Mouse (Mus musculus) forebrain, embryonic 15.5 days (tissue): Measurements from ENCODE around the gene Cfap57. TPM values are rescaled to one million over a fixed set of nuclear protein-coding genes. Genes with fewer than 3 reads are reported as not detected.
"Not testable (repeated sequence)": the region's sequence is repeated elsewhere in the genome, so short reads cannot be mapped to it uniquely, and the experiment has no call there.

Experiments used
- ATAC-seq: fragments of 200-750 bp; cut with Nextera tagmentation; replicated peaks from 2 replicates; pipeline ENCODE4 v1.8.0; 2017; ENCODE audit warnings: mild to moderate bottlenecking, moderate TSS enrichment, moderate library complexity
- H3K27ac ChIP-seq: fragments of 300-500 bp; sonication (generic); replicated peaks from 2 replicates; pipeline ENCODE4 v1.5.1; 2015; ENCODE audit warnings: mild to moderate bottlenecking, inconsistent platforms
- H3K27me3 ChIP-seq: fragments of 300-500 bp; sonication (generic); 2 replicates; pipeline ENCODE4 v1.6.1; 2015; ENCODE audit warnings: inconsistent platforms
- H3K36me3 ChIP-seq: fragments of 300-500 bp; sonication (generic); 2 replicates; pipeline ENCODE4 v1.6.1; 2015; ENCODE audit warnings: mild to moderate bottlenecking, inconsistent platforms
- H3K4me1 ChIP-seq: fragments of 300-500 bp; sonication (generic); 2 replicates; pipeline ENCODE4 v1.6.1; 2015; ENCODE audit warnings: inconsistent platforms
- H3K4me2 ChIP-seq: fragments of 300-500 bp; sonication (generic); replicated peaks from 2 replicates; pipeline ENCODE4 v1.6.1; 2015; ENCODE audit warnings: mild to moderate bottlenecking, inconsistent platforms
- H3K4me3 ChIP-seq: fragments of 300-500 bp; sonication (generic); 2 replicates; pipeline ENCODE4 v1.5.1; 2015; ENCODE audit warnings: mild to moderate bottlenecking, inconsistent platforms
- H3K9ac ChIP-seq: fragments of 300-500 bp; sonication (generic); replicated peaks from 2 replicates; pipeline ENCODE4 v1.6.1; 2015; ENCODE audit warnings: mild to moderate bottlenecking, inconsistent platforms
- H3K9me3 ChIP-seq: fragments of 300-500 bp; sonication (generic); 2 replicates; pipeline ENCODE4 v1.6.1; 2016; ENCODE audit warnings: inconsistent platforms
- WGBS: fragments of 180-500 bp; shearing (Covaris S2); methylation state at CpG from one replicate; pipeline ENCODE4 v1.1.7; 2015; ENCODE audit warnings: mixed read lengths; 5-methylcytosine and 5-hydroxymethylcytosine counted together
- polyA plus RNA-seq: library from polyadenylated mRNA; unstranded; fragments of >200 nt; fragmentation: Nextera tagmentation; extraction: Ambion mirVana; gene quantifications from 2 replicates; pipeline ENCODE4 v1.2.1, GENCODE M21; 2015

Gene Cfap57
- polyA plus RNA-seq, 1 experiment from 2014 or later: 0.52 TPM

DNA sequence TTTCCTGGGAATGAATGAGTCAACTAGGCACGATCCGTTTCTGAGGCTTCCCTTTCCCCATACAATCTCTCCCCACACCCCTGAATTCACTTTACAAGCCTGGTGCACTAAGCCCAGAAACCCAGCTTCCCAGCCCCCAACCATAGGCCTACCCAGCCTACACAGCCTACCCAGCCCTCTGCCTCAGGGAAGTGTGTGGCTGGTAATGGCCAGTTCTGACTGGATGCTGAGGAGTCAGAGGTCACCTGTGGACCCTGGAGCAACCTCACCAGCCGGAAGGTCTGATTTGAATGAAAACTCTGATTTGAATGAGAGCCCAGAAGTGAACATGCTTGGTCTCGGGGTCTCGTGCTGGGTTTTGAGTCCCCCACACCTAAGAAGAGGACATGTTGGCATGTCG is 92.9 kb downstream of the Cfap57 start:
- H3K9ac ChIP-seq: no peak overlapping the region
- H3K4me3 ChIP-seq: no peak overlapping the region
- H3K27ac ChIP-seq: no peak overlapping the region
- H3K4me1 ChIP-seq: no peaks in the 10 kb centered on the region
- H3K9me3 ChIP-seq: no peaks in the 10 kb centered on the region
- WGBS: 80% methylated on average over 6 of the region's 6 CpGs
- no peaks in the 10 kb centered on the region for H3K27me3 ChIP-seq
- no peak for ATAC-seq
- H3K4me2 ChIP-seq: no peak overlapping the region
- H3K36me3 ChIP-seq: no peaks in the 10 kb centered on the region

DNA sequence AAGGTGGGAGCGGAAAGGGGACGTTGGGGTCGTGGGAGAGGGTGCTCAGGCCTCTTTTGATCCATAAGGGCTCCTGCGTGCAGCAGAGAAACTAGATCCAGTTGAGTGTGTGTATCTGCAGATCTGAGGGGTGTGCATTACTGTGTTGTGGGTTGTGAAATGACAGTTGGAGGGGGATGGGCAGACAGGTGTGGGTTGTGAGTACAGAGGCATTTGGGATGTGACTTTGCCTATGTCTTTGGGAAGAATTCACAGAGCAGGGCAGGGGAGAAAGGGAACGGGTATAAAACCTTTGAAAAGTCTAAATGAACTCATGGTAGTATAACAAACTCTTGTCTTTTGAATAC is 93.3 kb downstream of the Cfap57 start:
- no peaks in the 10 kb centered on the region for H3K9me3 ChIP-seq
- no peak overlapping the region for H3K27ac ChIP-seq
- H3K9ac ChIP-seq: no peak overlapping the region
- H3K4me1 ChIP-seq: no peaks in the 10 kb centered on the region
- no peaks in the 10 kb centered on the region for H3K27me3 ChIP-seq
- no peaks in the 10 kb centered on the region for H3K36me3 ChIP-seq
- 41% methylated on average over 5 of the region's 5 CpGs for WGBS
- no peak overlapping the region for H3K4me2 ChIP-seq
- H3K4me3 ChIP-seq: no peak overlapping the region
- ATAC-seq: no peak

DNA sequence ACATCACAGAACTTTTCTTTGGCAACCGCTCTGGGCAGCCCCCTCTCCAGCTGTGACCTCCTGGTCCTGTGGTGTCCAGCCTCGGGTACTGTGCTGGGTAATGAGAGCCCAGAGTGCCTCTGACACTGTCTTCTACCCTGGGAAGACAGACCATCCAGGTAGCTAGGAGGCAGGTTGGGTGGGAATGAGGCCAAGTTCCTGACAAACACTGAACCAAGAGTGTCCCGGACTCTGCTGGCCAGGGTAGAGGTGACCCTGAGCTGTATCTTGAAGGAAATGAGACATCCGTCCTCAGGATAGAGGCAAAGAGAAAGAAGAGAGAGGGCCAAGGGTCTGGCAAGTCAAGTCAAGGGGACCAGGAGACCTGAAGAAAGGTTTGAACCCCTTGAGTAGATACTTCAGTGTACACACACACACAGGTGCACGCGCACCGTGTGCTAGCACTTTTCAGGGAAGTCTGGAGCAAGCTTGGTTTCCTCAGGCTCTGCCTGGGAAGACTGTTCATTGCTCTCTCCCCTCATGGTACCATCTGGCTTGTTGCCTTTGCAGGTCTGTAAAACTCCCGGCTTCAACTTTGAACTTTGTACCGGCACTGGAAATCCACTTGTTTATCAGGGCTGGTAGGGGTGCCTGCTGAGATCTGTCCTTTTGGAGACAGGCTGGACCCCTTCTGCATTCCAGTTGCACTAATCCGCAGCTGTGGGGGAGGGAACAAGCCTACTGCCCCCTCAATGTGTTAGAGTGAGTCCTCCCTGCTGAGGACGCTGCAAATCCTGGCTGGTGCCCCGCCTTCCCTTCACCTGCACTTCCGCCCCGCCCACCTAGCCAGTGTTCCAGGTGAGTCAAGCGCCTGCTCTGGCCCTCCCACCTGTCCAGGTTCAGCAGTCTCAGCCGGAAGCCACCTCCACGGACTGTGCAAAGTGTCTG is 93.9 kb downstream of the Cfap57 start, which contains the start of gene 2610528J11Rik:
TSS of gene 2610528J11Rik (plus strand) at position 592 of the 927 bp plus-strand sequence.
- Histone ChIP-seq H3K4me1 (no peaks in the 10 kb centered on the region), H3K9me3 (no peaks in the 10 kb centered on the region), H3K36me3 (no peaks in the 10 kb centered on the region), H3K4me2 (no peak within 1 kb of the TSS), H3K4me3 (no peak within 1 kb of the TSS), H3K27me3 (no peaks in the 10 kb centered on the region), H3K9ac (no peak within 1 kb of the TSS), H3K27ac (no peak within 1 kb of the TSS)
- WGBS: 32% methylated on average over 17 of the region's 17 CpGs
- no peak for ATAC-seq

DNA sequence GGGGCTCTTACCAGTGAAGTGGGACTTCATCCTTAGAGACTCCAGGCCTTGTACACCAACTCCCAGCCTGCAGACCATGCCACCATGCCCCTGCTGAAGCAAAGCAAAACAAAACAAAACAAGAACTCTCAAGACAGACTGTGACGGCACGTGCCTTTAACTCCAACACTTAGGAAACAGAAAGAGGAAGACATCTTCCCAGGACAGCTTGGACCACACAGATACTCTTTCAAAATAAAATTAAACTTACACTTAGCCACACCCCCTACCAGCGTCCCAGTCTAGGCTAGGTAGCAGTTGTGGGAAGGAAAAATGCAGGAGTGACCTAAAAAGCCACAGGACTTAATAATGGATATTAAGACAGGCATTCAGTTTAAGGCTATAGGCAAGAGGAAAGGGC is 94.8 kb downstream of the Cfap57 start:
- no peaks in the 10 kb centered on the region for H3K4me1 ChIP-seq
- H3K4me3 ChIP-seq: no peak overlapping the region
- ATAC-seq: no peak
- H3K27me3 ChIP-seq: no peaks in the 10 kb centered on the region
- H3K4me2 ChIP-seq: no peak overlapping the region
- H3K9ac ChIP-seq: no peak overlapping the region
- no peak overlapping the region for H3K27ac ChIP-seq
- 71% methylated on average over 3 of the region's 3 CpGs for WGBS
- no peaks in the 10 kb centered on the region for H3K36me3 ChIP-seq
- H3K9me3 ChIP-seq: no peaks in the 10 kb centered on the region

DNA sequence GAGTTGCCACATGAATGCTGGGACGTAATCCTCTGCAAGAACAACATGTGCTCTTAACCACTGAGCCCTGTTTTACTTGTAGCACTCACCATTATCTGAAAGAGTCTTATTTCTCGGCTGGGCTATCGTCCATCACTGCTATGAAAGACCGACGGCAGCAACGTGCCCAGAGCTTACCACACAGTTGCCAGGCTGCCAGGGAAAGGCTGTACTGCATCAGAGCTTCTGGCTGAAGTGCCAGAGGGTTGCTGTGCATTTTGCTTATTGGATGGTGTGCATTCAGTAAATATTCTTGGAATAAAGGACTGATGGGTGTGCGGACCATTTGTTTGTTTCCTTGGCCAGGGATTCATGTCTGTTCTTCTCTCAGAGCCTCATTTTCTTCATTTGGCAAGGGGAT is 96.6 kb downstream of the Cfap57 start:
- Histone ChIP-seq H3K27me3 (no peaks in the 10 kb centered on the region), H3K4me2 (no peak overlapping the region), H3K4me3 (no peak overlapping the region), H3K9ac (no peak overlapping the region), H3K36me3 (no peaks in the 10 kb centered on the region), H3K27ac (no peak overlapping the region), H3K9me3 (no peaks in the 10 kb centered on the region), H3K4me1 (no peaks in the 10 kb centered on the region)
- 0 out of 2 replicates have a peak, but pooled peaks have one; percentile 38 for ATAC-seq
- 62% methylated on average over 7 of the region's 7 CpGs for WGBS

DNA sequence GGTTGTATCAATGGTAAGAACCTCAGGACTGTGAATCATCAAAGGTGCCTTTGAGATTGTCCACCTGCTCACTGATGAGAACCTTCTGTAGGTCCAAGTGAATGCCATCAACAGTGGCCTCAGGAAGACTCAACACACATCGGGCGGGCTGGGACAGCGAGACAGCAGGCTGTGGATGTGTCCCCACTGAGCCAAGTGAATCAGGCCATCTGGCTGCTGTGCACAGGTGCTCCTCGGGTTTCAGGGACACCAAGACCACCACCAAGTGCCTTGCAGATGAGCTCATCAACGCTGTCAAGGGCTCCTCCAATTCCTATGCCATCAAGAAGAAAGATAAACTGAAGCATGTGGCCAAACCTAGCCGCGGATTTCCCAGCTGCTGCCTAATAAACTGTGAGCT is 98.3 kb downstream of the Cfap57 start:
- no peak for ATAC-seq

DNA sequence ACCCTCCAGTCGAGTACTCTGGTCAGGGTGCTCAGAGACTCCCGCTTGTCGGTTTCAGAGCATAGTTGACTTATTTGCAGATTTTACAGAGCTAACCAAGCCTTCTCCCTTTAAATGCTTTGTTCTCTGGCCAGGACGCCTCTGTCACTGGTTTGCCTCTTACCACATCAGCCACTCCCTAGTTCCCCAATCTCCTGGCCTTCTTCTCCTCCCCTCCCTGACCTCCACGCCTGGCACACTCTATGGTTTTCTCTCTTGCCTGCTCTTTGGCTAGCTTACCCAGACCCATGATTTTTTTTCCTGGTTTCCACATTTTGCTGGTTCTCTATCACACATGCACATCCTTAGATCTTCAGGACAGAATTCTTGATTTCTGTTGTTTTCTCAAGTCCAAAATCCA is 102.4 kb downstream of the Cfap57 start:
- Histone ChIP-seq H3K4me3 (no peak overlapping the region), H3K36me3 (no peaks in the 10 kb centered on the region), H3K27me3 (no peaks in the 10 kb centered on the region), H3K4me1 (peaks cover 5% of the 10 kb centered on the region; the same call in 1 of the 2 replicates), H3K9ac (no peak overlapping the region), H3K27ac (no peak overlapping the region), H3K9me3 (no peaks in the 10 kb centered on the region), H3K4me2 (no peak overlapping the region)
- WGBS: 72% methylated on average over 5 of the region's 5 CpGs
- ATAC-seq: no peak

More for the DNA sequence above, 98.3 kb downstream of the Cfap57 start:
- H3K9ac ChIP-seq: no peak overlapping the region
- no peaks in the 10 kb centered on the region for H3K27me3 ChIP-seq
- H3K9me3 ChIP-seq: no peaks in the 10 kb centered on the region
- H3K4me1 ChIP-seq: no peaks in the 10 kb centered on the region
- H3K27ac ChIP-seq: no peak overlapping the region
- H3K4me2 ChIP-seq: no peak overlapping the region
- H3K4me3 ChIP-seq: no peak overlapping the region
- WGBS: 90% methylated on average over 7 of the region's 7 CpGs
- H3K36me3 ChIP-seq: no peaks in the 10 kb centered on the region

DNA sequence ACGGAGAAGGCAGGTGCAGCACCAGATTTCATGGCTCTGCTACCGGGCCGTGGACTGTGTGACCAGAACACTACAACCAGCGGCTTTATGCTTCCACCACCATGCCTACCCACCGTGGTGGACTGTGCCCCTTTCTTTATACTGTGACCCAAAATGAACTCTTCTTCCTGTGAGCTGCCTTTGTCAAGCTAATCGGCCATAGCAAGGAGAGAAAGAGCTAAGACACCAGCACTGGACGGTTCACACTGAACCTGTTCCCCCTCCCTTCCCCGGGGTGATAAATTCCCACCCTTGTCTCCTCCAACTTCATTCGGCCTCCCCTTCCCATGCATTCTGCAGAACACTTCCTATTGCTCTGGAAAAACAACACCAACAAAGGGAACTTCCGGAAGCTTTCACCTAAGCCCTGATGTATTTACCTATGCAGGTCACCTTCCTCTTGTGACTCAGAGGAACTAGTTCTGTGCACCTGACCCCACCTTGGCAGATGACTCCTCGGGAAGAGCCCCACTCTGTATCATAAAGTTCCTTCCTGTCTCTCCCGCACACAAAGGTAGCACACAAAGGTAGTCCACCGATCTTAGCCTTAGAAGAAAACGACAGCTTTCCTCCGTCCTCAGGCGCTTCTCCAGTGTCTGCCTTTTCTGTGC is 103.0 kb downstream of the Cfap57 start:
- Histone ChIP-seq H3K27me3 (no peaks in the 10 kb centered on the region), H3K27ac (no peak overlapping the region), H3K4me3 (no peak overlapping the region), H3K36me3 (no peaks in the 10 kb centered on the region), H3K9me3 (no peaks in the 10 kb centered on the region), H3K4me2 (no peak overlapping the region), H3K9ac (0 out of 2 replicates have a peak overlapping the region, but pooled peaks have one; percentile 13), H3K4me1 (peaks cover 5% of the 10 kb centered on the region; the same call in 1 of the 2 replicates)
- 36% methylated on average over 16 of the region's 16 CpGs for WGBS
- ATAC-seq: no peak

DNA sequence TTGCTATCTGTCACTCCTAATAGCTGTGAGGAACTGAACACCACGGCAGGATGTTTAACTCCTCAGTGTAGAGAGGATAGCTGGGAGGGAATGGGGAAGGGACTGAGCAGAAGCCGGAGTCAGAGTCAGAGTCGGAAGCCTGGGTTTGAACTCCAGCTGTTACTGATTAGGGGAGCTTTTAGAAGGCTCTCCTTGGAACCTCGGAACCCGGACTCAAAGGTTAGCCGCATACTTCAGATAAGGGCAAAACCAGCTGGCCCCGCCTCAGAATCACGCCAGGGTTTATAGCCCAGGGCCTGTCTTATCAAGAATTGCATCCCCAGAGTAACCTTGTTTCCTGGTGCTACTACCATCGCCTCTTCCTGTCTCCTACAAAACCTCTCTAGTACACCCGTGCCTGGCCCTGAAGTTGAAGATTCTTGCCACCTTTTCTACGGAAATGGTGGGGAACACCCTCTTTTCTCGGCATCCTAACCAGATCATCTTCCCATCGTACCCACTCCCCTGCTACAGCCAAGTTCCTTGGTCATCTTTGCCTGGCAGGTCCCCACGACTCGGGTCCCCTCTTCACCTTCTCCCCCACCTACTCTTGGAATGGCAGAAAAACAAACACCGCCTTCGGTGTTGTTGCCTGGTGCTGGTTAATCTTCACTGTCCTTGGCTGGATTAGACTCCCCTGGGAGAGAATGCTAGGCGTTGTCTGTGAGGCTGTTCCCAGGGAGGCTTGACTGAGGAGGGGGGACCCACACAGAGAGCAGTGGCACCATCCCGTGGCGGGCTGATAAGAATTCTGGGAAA is 103.7 kb downstream of the Cfap57 start:
- WGBS: 36% methylated on average over 20 of the region's 20 CpGs
- Histone ChIP-seq H3K4me2 (no peak overlapping the region), H3K9me3 (no peaks in the 10 kb centered on the region), H3K36me3 (no peaks in the 10 kb centered on the region), H3K27ac (no peak overlapping the region), H3K4me1 (peaks cover 5% of the 10 kb centered on the region; the same call in 1 of the 2 replicates), H3K9ac (0 out of 2 replicates have a peak overlapping the region, but pooled peaks have one; percentile 13), H3K4me3 (no peak overlapping the region), H3K27me3 (no peaks in the 10 kb centered on the region)
- no peak for ATAC-seq

DNA sequence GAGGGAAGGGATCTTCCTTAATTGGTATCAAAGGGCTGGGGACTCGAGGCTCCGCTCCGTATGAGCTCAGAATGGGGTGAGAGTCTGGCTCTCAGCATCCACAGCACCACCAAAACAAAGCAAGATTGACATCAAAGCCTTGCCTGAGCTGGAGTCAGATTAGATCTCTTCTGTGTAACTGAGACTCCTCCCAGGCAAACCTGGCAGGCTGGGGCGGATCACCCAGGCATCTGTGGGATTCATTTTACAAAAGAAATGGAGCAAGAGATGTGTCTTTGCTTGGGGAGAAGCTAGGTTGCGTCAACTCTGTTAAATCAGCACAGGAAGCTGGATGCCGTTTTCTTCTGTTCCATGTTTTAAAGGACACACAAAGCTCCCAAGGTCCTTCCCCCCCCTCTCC is 111.5 kb downstream of the Cfap57 start:
- H3K4me3 ChIP-seq: no peak overlapping the region
- no peaks in the 10 kb centered on the region for H3K9me3 ChIP-seq
- no peaks in the 10 kb centered on the region for H3K27me3 ChIP-seq
- 3% methylated on average over 6 of the region's 6 CpGs for WGBS
- no peak overlapping the region for H3K27ac ChIP-seq
- no peak overlapping the region for H3K9ac ChIP-seq
- H3K4me1 ChIP-seq: peaks cover 9% of the 10 kb centered on the region; the same call in 1 of the 2 replicates
- no peaks in the 10 kb centered on the region for H3K36me3 ChIP-seq
- no peak overlapping the region for H3K4me2 ChIP-seq
- no peak for ATAC-seq

DNA sequence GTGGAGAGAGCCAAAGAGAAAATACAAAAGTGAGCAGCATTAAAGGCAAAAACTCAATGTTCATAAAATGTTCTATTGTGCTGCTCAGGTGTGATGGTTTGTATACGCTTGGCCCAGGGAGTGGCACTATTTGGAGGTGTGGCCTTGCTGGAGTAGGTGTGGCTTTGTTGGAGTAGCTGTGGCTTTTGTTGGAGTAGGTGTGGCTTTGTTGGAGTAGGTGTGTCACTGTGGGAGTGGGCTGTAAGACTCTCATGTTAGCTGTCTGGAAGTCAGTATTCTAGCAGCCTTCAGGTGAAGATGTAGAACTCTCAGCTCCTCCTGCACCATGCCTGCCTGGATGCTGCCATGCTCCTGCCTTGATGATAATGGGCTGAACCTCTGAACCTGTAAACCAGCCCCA is 113.4 kb downstream of the Cfap57 start:
- not testable (repeated sequence) for ATAC-seq, H3K27ac ChIP-seq, H3K4me2 ChIP-seq, H3K4me1 ChIP-seq, H3K27me3 ChIP-seq, H3K4me3 ChIP-seq, H3K9me3 ChIP-seq, H3K36me3 ChIP-seq, H3K9ac ChIP-seq
- WGBS: 82% methylated on average over 1 of the region's 1 CpGs

DNA sequence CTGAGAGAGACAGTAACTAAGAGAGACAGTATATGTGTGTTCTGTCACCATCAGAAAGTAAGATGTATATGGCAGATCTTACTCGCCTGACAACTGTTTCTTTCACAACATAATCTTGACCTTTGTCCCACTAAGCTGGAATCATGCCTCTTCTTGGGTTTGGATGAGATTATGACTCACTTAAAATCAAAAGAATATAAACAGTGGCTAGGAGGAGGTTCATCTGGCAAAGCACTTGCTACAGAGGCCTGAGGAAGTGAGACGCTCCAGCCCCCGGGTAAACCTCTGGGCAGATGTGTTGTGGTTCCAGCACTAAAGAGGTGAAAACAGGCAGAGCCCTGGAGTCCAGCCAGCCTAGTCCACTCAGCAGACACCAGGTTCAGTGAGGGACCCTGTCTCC is 115.0 kb downstream of the Cfap57 start:
- Histone ChIP-seq H3K9me3 (no peaks in the 10 kb centered on the region), H3K27me3 (no peaks in the 10 kb centered on the region), H3K9ac (no peak overlapping the region), H3K36me3 (no peaks in the 10 kb centered on the region), H3K4me2 (no peak overlapping the region), H3K4me3 (no peak overlapping the region), H3K27ac (no peak overlapping the region), H3K4me1 (0 out of 2 replicates have a peak, but pooled peaks cover 4% of the 10 kb centered on the region)
- WGBS: 77% methylated on average over 3 of the region's 3 CpGs
- ATAC-seq: no peak
